Mouse (Mus musculus): Measurements from ENCODE around the gene Cadm4. TPM values are rescaled to one million over a fixed set of nuclear protein-coding genes. Genes with fewer than 3 reads are reported as not detected.

Cadm4 gene
- polyA plus RNA-seq, 1 experiment from 2014 or later = 28.3 TPM

DNA sequence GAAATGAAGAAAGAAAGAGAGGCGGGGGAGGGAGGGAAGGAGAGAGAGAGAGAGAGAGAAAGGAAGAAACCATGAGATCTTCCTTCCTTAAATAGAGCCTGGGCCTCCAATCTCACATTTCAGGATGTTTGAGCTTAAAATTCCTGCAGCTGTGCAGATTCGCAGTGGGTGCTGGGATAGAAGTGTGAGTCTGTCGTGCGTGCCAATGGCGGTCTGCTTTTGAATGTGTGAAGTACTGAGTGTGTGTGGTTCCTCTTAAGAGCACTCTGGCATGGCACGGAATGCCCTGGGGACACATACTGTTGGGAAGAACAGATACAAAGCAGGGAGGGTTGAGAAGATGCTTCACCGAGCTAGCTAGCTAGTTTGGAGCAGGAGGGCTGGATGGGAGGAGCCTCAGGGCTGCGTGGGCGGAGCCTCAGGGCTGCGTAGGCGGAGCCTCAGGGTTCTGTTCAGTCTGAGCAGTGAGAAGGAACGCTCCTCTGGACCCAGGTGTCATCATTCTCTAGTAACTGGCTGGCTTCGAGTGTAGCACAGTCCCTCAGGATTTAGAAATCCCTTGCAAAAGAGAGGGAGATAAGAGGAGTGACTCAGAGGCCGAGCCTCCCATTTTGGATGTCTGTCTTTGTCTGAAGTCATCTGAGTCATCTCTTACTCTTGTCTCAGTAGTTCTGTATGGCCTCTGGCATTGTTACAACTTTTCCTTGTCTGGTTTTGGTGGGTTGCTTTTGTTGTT lies 32.9 kb upstream of the Cadm4 start:
- no peak overlapping the region for H3K4me3 ChIP-seq (replicated peaks; ENCODE audit: low read length)
- H3K27me3 ChIP-seq (ENCODE audit: control insufficient read depth, insufficient read depth, low read length) = no peaks in the 10 kb centered on the region
- WGBS = 66% methylated on average over 14 of the region's 14 CpGs
- DNase-seq (ENCODE audit: low spot score) = no peak
- no peaks in the 10 kb centered on the region for H3K4me1 ChIP-seq (replicated peaks; ENCODE audit: control insufficient read depth, insufficient read depth, low read length)
- no peak overlapping the region for H3K9ac ChIP-seq
- H3K4me2 ChIP-seq (replicated peaks) = no peak overlapping the region
- no peak for ATAC-seq (ENCODE audit: low FRiP score)
- H3K9me3 ChIP-seq (ENCODE audit: control insufficient read depth, low read length) = no peaks in the 10 kb centered on the region
- H3K36me3 ChIP-seq (replicated peaks; ENCODE audit: control insufficient read depth, insufficient read depth) = no peaks in the 10 kb centered on the region
- H3K27ac ChIP-seq = no peak overlapping the region

DNA sequence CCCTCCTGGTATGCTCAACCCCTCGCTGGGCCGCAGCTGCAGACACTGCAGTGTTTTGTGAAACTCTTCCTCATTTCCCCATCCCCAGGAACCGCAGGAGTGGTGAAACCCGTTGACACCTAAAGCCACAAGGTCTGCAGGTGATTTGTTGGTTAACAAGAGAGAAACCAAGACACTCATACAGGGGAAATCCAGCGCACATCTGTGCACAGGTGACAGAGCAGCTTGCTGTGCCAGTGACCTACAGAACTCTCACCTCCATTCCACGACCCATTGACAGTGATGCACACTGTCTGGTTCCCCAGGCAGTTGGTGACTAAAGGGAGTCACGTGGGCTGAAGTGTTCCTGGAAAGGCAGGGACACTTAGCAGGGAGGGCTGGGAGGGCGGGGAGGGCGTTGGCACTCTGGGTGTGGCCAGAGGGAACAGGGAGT lies 31.2 kb upstream of the Cadm4 start:
- Histone ChIP-seq H3K36me3 (replicated peaks; ENCODE audit: control insufficient read depth, insufficient read depth) (no peaks in the 10 kb centered on the region), H3K4me2 (replicated peaks) (no peak overlapping the region), H3K4me1 (replicated peaks; ENCODE audit: control insufficient read depth, insufficient read depth, low read length) (no peaks in the 10 kb centered on the region), H3K9ac (no peak overlapping the region), H3K9me3 (ENCODE audit: control insufficient read depth, low read length) (no peaks in the 10 kb centered on the region), H3K4me3 (replicated peaks; ENCODE audit: low read length) (no peak overlapping the region), H3K27ac (no peak overlapping the region), H3K27me3 (ENCODE audit: control insufficient read depth, insufficient read depth, low read length) (no peaks in the 10 kb centered on the region)
- DNase-seq (ENCODE audit: low spot score) (no peak), ATAC-seq (ENCODE audit: low FRiP score) (no peak)
- 70% methylated on average over 9 of the region's 9 CpGs for WGBS

DNA sequence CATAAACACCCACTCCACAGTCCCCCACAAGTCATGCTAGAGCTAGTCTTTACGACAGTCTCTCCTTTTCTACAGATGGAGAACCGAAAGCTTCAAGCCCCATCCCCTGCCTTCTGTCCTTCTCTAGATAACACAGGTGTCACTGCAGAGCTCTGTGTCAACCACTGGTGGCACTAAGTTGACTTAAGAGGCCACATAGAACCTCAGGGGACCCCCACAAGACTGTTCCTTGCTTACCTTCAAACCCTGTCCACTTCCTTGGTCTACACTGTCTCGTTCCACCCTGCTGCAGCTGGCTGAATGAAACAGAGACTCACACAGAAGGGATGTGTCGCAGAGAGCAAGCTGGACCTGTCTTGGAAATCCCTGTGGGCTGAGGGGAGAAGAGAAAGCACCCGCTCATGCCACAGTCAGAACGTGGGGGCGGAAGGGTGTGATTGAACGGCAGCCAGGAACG lies 29.9 kb upstream of the Cadm4 start, which contains the start of gene Irgc1:
Irgc1 (minus strand) TSS at position 443 of the 457 bp plus-strand sequence.
- Histone ChIP-seq H3K4me2 (replicated peaks) (no peak within 1 kb of the TSS), H3K27ac (no peak within 1 kb of the TSS), H3K9me3 (ENCODE audit: control insufficient read depth, low read length) (no peaks in the 10 kb centered on the region), H3K4me3 (replicated peaks; ENCODE audit: low read length) (no peak within 1 kb of the TSS), H3K4me1 (replicated peaks; ENCODE audit: control insufficient read depth, insufficient read depth, low read length) (no peaks in the 10 kb centered on the region), H3K9ac (no peak within 1 kb of the TSS), H3K27me3 (ENCODE audit: control insufficient read depth, insufficient read depth, low read length) (no peaks in the 10 kb centered on the region), H3K36me3 (replicated peaks; ENCODE audit: control insufficient read depth, insufficient read depth) (no peaks in the 10 kb centered on the region)
- WGBS = 90% methylated on average over 9 of the region's 9 CpGs
- ATAC-seq (ENCODE audit: low FRiP score) = no peak
- DNase-seq (ENCODE audit: low spot score) = no peak

DNA sequence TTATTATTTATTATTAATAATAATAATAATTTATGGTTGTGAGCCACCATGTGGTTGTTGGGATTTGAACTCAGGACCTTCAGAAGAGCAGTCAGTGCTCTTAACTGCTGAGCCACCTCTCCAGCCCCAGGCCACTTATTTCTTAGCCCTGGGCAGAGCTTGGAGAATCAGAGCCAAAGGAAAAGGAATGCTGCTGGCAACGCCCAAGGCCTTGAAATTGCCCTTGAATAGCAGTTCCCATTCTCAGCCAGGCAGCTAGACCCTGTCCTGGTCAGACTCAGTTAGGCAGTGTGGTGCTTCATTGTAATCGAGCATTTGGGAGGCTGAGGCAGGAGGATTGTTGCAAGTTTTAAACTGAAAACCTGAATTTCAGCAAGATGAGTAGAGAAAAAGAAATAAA lies 27.6 kb upstream of the Cadm4 start:
- H3K9ac ChIP-seq = no peak overlapping the region
- 74% methylated on average over 2 of the region's 2 CpGs for WGBS
- DNase-seq (ENCODE audit: low spot score) = no peak
- no peak overlapping the region for H3K4me2 ChIP-seq (replicated peaks)
- no peak overlapping the region for H3K27ac ChIP-seq
- no peak for ATAC-seq (ENCODE audit: low FRiP score)
- H3K4me3 ChIP-seq (replicated peaks; ENCODE audit: low read length) = no peak overlapping the region
- no peaks in the 10 kb centered on the region for H3K4me1 ChIP-seq (replicated peaks; ENCODE audit: control insufficient read depth, insufficient read depth, low read length)
- H3K27me3 ChIP-seq (ENCODE audit: control insufficient read depth, insufficient read depth, low read length) = no peaks in the 10 kb centered on the region
- H3K9me3 ChIP-seq (ENCODE audit: control insufficient read depth, low read length) = no peaks in the 10 kb centered on the region
- H3K36me3 ChIP-seq (replicated peaks; ENCODE audit: control insufficient read depth, insufficient read depth) = no peaks in the 10 kb centered on the region

DNA sequence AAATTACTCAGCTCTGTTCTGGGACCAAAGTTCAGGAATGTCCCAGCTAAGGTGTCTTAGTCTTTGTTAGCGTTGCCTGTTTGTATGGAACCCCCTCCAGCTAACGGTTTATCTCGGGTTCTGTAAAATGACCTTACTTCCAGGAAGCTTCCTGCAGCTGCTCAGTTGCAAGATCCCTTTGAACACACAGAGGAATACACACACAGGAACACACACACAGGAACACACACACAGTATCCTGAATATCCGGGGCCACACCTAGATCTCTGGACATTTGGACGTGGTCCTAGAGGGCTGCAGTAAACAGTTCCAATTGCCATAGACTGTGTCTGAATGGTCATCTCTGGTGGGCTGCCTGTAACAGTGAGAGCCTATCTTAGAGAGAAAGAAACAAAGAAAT lies 26.1 kb upstream of the Cadm4 start:
- Histone ChIP-seq H3K4me2 (replicated peaks) (no peak overlapping the region), H3K36me3 (replicated peaks; ENCODE audit: control insufficient read depth, insufficient read depth) (no peaks in the 10 kb centered on the region), H3K9me3 (ENCODE audit: control insufficient read depth, low read length) (no peaks in the 10 kb centered on the region), H3K27ac (no peak overlapping the region), H3K4me1 (replicated peaks; ENCODE audit: control insufficient read depth, insufficient read depth, low read length) (no peaks in the 10 kb centered on the region), H3K4me3 (replicated peaks; ENCODE audit: low read length) (no peak overlapping the region), H3K27me3 (ENCODE audit: control insufficient read depth, insufficient read depth, low read length) (no peaks in the 10 kb centered on the region), H3K9ac (no peak overlapping the region)
- ATAC-seq (ENCODE audit: low FRiP score) (no peak), DNase-seq (ENCODE audit: low spot score) (no peak)
- WGBS = 83% methylated on average over 5 of the region's 5 CpGs

DNA sequence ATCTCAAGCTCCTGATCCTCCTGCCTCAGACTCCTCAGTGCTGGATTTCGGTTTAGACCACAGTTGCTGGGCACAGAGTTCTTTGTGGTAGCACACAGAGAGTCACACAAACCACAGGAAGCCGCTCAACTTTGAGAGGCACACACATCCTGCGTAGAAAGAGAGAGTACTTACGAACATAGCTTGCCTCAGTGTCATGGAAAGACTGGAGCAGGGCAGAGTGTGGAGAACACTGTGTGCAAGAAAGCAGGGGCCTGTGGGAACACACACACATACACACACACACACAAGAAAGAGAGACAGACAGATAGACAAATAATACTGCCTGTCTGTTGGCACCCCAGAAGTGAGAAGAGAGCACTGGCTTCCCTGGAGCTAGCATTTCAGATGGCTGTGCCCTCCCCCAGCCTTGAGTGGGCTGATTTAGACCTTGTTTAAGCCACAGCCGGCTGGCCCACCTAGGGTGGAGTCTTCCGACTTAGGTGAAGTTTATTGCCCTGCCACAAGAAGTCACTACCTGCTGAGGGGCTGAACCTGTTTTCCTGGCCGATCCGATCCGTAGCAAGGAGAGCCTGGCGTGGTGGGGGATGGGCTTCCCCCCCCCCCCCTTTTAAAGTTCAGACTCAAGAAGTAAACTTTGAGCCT lies 24.0 kb upstream of the Cadm4 start:
- 67% methylated on average over 10 of the region's 10 CpGs for WGBS
- no peaks in the 10 kb centered on the region; the same call in 1 of the 2 replicates for H3K27me3 ChIP-seq (ENCODE audit: control insufficient read depth, insufficient read depth, low read length)
- H3K27ac ChIP-seq = no peak overlapping the region
- H3K4me2 ChIP-seq (replicated peaks) = no peak overlapping the region
- ATAC-seq (ENCODE audit: low FRiP score) (no peak), DNase-seq (ENCODE audit: low spot score) (no peak)
- H3K36me3 ChIP-seq (replicated peaks; ENCODE audit: control insufficient read depth, insufficient read depth) = no peaks in the 10 kb centered on the region
- H3K4me3 ChIP-seq (replicated peaks; ENCODE audit: low read length) = no peak overlapping the region
- H3K4me1 ChIP-seq (replicated peaks; ENCODE audit: control insufficient read depth, insufficient read depth, low read length) = peaks cover 5% of the 10 kb centered on the region; the same call in 1 of the 2 replicates
- no peaks in the 10 kb centered on the region for H3K9me3 ChIP-seq (ENCODE audit: control insufficient read depth, low read length)
- H3K9ac ChIP-seq = no peak overlapping the region

DNA sequence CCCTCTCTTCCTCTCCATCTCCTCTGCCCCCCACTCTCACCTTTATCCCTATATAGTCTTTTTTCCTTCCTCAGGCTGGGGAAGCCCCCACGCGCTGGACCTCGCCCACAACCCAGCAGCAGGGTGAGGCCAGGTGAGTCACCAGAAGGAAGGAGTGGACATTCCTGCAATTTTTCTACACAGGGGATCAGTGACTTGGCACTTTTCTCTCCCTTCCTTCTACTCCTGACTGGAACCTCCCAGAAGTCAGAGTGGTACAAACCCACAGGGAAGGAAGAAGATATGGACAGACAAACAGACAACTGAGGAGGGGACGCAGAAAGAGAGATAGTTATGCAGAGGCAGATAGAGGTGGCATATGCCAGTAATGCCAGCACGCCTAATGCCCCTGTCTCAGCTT lies 22.4 kb upstream of the Cadm4 start:
- Histone ChIP-seq H3K9ac (no peak overlapping the region), H3K4me2 (replicated peaks) (no peak overlapping the region), H3K9me3 (ENCODE audit: control insufficient read depth, low read length) (no peaks in the 10 kb centered on the region), H3K27me3 (ENCODE audit: control insufficient read depth, insufficient read depth, low read length) (no peaks in the 10 kb centered on the region; the same call in 1 of the 2 replicates), H3K4me1 (replicated peaks; ENCODE audit: control insufficient read depth, insufficient read depth, low read length) (peaks cover 5% of the 10 kb centered on the region; the same call in 1 of the 2 replicates), H3K4me3 (replicated peaks; ENCODE audit: low read length) (no peak overlapping the region), H3K36me3 (replicated peaks; ENCODE audit: control insufficient read depth, insufficient read depth) (no peaks in the 10 kb centered on the region), H3K27ac (no peak overlapping the region)
- DNase-seq (ENCODE audit: low spot score) (no peak), ATAC-seq (ENCODE audit: low FRiP score) (no peak)
- WGBS = 86% methylated on average over 5 of the region's 5 CpGs

DNA sequence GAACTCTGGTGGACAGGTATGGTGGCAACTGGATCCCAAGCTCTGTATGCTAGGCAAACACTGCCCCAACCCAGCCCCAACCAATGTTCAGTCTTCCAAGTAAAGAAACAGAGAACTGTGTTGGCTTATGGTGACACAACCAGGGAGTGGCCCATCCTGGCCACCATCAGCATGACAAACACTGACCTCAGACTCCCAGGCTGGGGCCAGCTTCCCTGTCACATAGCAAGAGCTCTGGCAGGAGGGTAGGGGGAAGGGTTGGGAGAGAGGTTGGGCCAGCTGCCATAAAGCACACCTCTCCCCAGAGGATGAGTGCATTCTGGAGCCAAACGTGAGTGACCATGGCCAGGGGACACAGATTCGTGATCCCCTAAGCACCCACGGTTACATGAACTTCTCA lies 22.0 kb upstream of the Cadm4 start:
- 68% methylated on average over 3 of the region's 3 CpGs for WGBS
- Histone ChIP-seq H3K36me3 (replicated peaks; ENCODE audit: control insufficient read depth, insufficient read depth) (no peaks in the 10 kb centered on the region), H3K4me1 (replicated peaks; ENCODE audit: control insufficient read depth, insufficient read depth, low read length) (peaks cover 5% of the 10 kb centered on the region; the same call in 1 of the 2 replicates), H3K27me3 (ENCODE audit: control insufficient read depth, insufficient read depth, low read length) (no peaks in the 10 kb centered on the region; the same call in 1 of the 2 replicates), H3K4me2 (replicated peaks) (no peak overlapping the region), H3K4me3 (replicated peaks; ENCODE audit: low read length) (no peak overlapping the region), H3K9ac (no peak overlapping the region), H3K27ac (no peak overlapping the region), H3K9me3 (ENCODE audit: control insufficient read depth, low read length) (no peaks in the 10 kb centered on the region)
- ATAC-seq (ENCODE audit: low FRiP score) = no peak
- DNase-seq (ENCODE audit: low spot score) = no peak

DNA sequence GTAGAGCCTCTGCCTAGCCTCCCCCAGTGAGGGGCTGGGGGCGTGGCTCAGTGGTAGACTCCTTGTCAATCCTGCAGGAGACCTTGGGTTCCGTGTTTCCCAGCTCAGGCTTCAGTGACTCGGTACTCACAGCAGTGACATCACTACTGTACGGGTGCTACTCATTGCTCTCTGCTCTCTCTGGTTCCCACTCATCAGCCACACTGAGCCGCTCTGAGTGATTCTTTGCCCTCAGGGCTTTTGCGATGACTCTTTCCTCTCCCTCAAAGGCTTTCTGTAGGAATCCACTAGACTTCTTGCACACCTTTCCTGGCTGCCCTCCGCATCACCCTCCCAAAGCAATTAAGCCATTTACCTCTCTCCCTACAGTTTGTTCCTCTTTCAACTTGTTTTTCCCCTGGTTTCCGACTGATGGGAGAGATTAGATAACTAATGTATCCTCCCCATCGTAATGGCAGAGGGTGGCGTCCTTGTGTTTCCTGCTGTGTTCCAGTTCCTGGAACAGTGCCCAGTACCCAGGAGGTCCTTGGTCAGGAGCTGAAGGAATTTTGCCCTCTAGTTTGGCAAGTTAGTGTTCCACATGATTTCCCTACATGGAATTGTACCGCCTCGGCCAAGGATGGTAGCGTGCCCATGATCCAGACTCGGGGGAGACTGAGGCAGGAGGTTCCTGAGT lies 20.3 kb upstream of the Cadm4 start:
- Histone ChIP-seq H3K9me3 (ENCODE audit: control insufficient read depth, low read length) (no peaks in the 10 kb centered on the region), H3K4me1 (replicated peaks; ENCODE audit: control insufficient read depth, insufficient read depth, low read length) (peaks cover 5% of the 10 kb centered on the region; the same call in 1 of the 2 replicates), H3K27me3 (ENCODE audit: control insufficient read depth, insufficient read depth, low read length) (no peaks in the 10 kb centered on the region; the same call in 1 of the 2 replicates), H3K4me3 (replicated peaks; ENCODE audit: low read length) (no peak overlapping the region), H3K9ac (no peak overlapping the region), H3K4me2 (replicated peaks) (no peak overlapping the region), H3K27ac (no peak overlapping the region), H3K36me3 (replicated peaks; ENCODE audit: control insufficient read depth, insufficient read depth) (no peaks in the 10 kb centered on the region)
- WGBS = 70% methylated on average over 14 of the region's 14 CpGs
- DNase-seq (ENCODE audit: low spot score) = no peak
- ATAC-seq (ENCODE audit: low FRiP score) = no peak

Data from hindbrain, embryonic 14.5 days (tissue).